Mouse (Mus musculus) lung, postnatal 0 days (tissue): Measurements from ENCODE around the gene Sipa1l3. TPM values are rescaled to one million over a fixed set of nuclear protein-coding genes. Genes with fewer than 3 reads are reported as not detected.

ENCODE experiments used
- ATAC-seq: fragments of 200-750 bp; cut with Nextera tagmentation; 2 replicates; pipeline ENCODE4 v1.8.0; 2017; ENCODE audit warnings: moderate library complexity
- DNase-seq: peaks from one replicate; pipeline ENCODE4 v3.0.0-alpha.2; 2016; ENCODE audit warnings: low spot score
- H3K27ac ChIP-seq: fragments of 300-500 bp; sonication (generic); 2 replicates; pipeline ENCODE4 v1.5.1; 2014; ENCODE audit warnings: antibody characterized with exemption, mild to moderate bottlenecking, low read length, mixed read lengths
- H3K27me3 ChIP-seq: fragments of 300-500 bp; sonication (generic); replicated peaks from 2 replicates; pipeline ENCODE4 v1.6.1; 2014; ENCODE audit warnings: low read length, mixed read lengths; ENCODE audit not compliant: insufficient read depth
- H3K36me3 ChIP-seq: fragments of 300-500 bp; sonication (generic); 2 replicates; pipeline ENCODE4 v1.6.1; 2014; ENCODE audit warnings: low read length, mixed read lengths; ENCODE audit not compliant: insufficient read depth
- H3K4me1 ChIP-seq: fragments of 300-500 bp; sonication (generic); 2 replicates; pipeline ENCODE4 v1.6.1; 2014; ENCODE audit warnings: antibody characterized with exemption, low read depth, low read length, mixed read lengths; ENCODE audit not compliant: insufficient read depth
- H3K4me2 ChIP-seq: fragments of 300-500 bp; sonication (generic); replicated peaks from 2 replicates; pipeline ENCODE4 v1.6.1; 2014; ENCODE audit warnings: low read depth, mild to moderate bottlenecking, low read length, moderate library complexity, mixed read lengths
- H3K4me3 ChIP-seq: fragments of 300-500 bp; sonication (generic); 2 replicates; pipeline ENCODE4 v1.5.1; 2014; ENCODE audit warnings: low read depth, low read length
- H3K9ac ChIP-seq: fragments of 300-500 bp; sonication (generic); replicated peaks from 2 replicates; pipeline ENCODE4 v1.6.1; 2014; ENCODE audit warnings: low read depth, mild to moderate bottlenecking
- H3K9me3 ChIP-seq: fragments of 300-500 bp; sonication (generic); 2 replicates; pipeline ENCODE4 v1.6.1; 2016; ENCODE audit warnings: low read length, mixed read lengths
- CTCF ChIP-seq: IDR thresholded peaks from 2 replicates; pipeline ENCODE4 v1.5.1; 2016; ENCODE audit warnings: antibody characterized with exemption, mild to moderate bottlenecking
- EP300 ChIP-seq: IDR thresholded peaks from 2 replicates; pipeline ENCODE4 v1.6.1; 2016; ENCODE audit warnings: antibody characterized with exemption, mild to moderate bottlenecking, control low read depth
- WGBS: fragments of 180-500 bp; shearing (Covaris S2); extraction: QIAGEN DNeasy Blood & Tissue Kit; methylation state at CpG from one replicate; pipeline ENCODE4 v1.1.7; 2014; 5-methylcytosine and 5-hydroxymethylcytosine counted together
- polyA plus RNA-seq: library from polyadenylated mRNA; unstranded; fragments of >200 nt; fragmentation: Nextera tagmentation; extraction: Ambion mirVana; gene quantifications from 2 replicates; pipeline ENCODE4 v1.2.1, GENCODE M21; 2015

The Sipa1l3 gene
- polyA plus RNA-seq, 1 experiment from 2014 or later = 18.5 TPM

- Histone ChIP-seq H3K4me1 (peaks cover 4% of the 10 kb centered on the region), H3K27ac (peak overlapping the region; percentile 58), H3K4me2 (no peak overlapping the region), H3K4me3 (no peak overlapping the region), H3K27me3 (no peaks in the 10 kb centered on the region), H3K9me3 (no peaks in the 10 kb centered on the region), H3K36me3 (no peaks in the 10 kb centered on the region), H3K9ac (no peak overlapping the region)
- 35% methylated on average over 8 of the region's 8 CpGs for whole genome bisulfite sequencing
- TF ChIP-seq EP300 = no peak
- no peak for TF ChIP-seq CTCF
- DNase-seq (peak; percentile 73), ATAC-seq (peak; percentile 76)
Observed at GRCm38 (mm10) chr7:29271687-29272465, 246.6 kb downstream of the Sipa1l3 start.

- H3K9me3 ChIP-seq = no peaks in the 10 kb centered on the region
- no peak for TF ChIP-seq CTCF
- TF ChIP-seq EP300 = no peak
- no peak overlapping the region for H3K4me3 ChIP-seq
- no peak overlapping the region for H3K27ac ChIP-seq
- H3K4me1 ChIP-seq = peaks cover 4% of the 10 kb centered on the region
- no peak overlapping the region for H3K9ac ChIP-seq
- H3K4me2 ChIP-seq = no peak overlapping the region
- ATAC-seq = no peak
- 71% methylated on average over 4 of the region's 4 CpGs for WGBS
- H3K36me3 ChIP-seq = no peaks in the 10 kb centered on the region
- DNase-seq = no peak
- H3K27me3 ChIP-seq = no peaks in the 10 kb centered on the region
Observed at GRCm38 (mm10) chr7:29270445-29270844, 248.0 kb downstream of the Sipa1l3 start.

Other genes starting within 250 kb of the Sipa1l3 start
- 429 and 453 TPM in 2 replicates for gene Spint2, start 236.7 kb downstream of the Sipa1l3 start, polyA plus RNA-seq
- gene Ppp1r14a, start 229.3 kb downstream of the Sipa1l3 start, polyA plus RNA-seq = 222 and 246 TPM in 2 replicates
- 2.0 and 2.5 TPM in 2 replicates for gene Dpf1, start 214.7 kb downstream of the Sipa1l3 start, polyA plus RNA-seq
- not detected in 2 replicates for gene Catsperg2, start 208.4 kb upstream of the Sipa1l3 start, polyA plus RNA-seq
- gene Zfp84, start 249.9 kb upstream of the Sipa1l3 start, polyA plus RNA-seq = 6.9 and 7.9 TPM in 2 replicates